Mouse (Mus musculus) neural tube, embryonic 15.5 days (tissue): ENCODE measurements around the gene Cox5b. TPM values are rescaled to one million over a fixed set of nuclear protein-coding genes. Genes with fewer than 3 reads are reported as not detected.

Experiments
- ATAC-seq: fragments of 200-750 bp; cut with Nextera tagmentation; 2 replicates; pipeline ENCODE4 v1.8.0; 2017; ENCODE audit warnings: mild to moderate bottlenecking, moderate TSS enrichment, moderate library complexity; ENCODE audit not compliant: low FRiP score
- H3K27ac ChIP-seq: fragments of 300-500 bp; sonication (generic); replicated peaks from 2 replicates; pipeline ENCODE4 v1.5.1; 2015; ENCODE audit warnings: mild to moderate bottlenecking, inconsistent platforms
- H3K27me3 ChIP-seq: fragments of 300-500 bp; sonication (generic); replicated peaks from 2 replicates; pipeline ENCODE4 v1.6.1; 2015; ENCODE audit warnings: inconsistent platforms
- H3K36me3 ChIP-seq: fragments of 300-500 bp; sonication (generic); 2 replicates; pipeline ENCODE4 v1.6.1; 2015; ENCODE audit warnings: inconsistent platforms
- H3K4me1 ChIP-seq: fragments of 300-500 bp; sonication (generic); 2 replicates; pipeline ENCODE4 v1.6.1; 2015; ENCODE audit warnings: inconsistent platforms
- H3K4me2 ChIP-seq: fragments of 300-500 bp; sonication (generic); 2 replicates; pipeline ENCODE4 v1.6.1; 2015; ENCODE audit warnings: inconsistent platforms, mild to moderate bottlenecking, moderate library complexity
- H3K4me3 ChIP-seq: fragments of 300-500 bp; sonication (generic); replicated peaks from 2 replicates; pipeline ENCODE4 v1.5.1; 2015; ENCODE audit warnings: mild to moderate bottlenecking, inconsistent platforms
- H3K9ac ChIP-seq: fragments of 300-500 bp; sonication (generic); replicated peaks from 2 replicates; pipeline ENCODE4 v1.6.1; 2015; ENCODE audit warnings: mild to moderate bottlenecking, inconsistent platforms
- H3K9me3 ChIP-seq: fragments of 300-500 bp; sonication (generic); replicated peaks from 2 replicates; pipeline ENCODE4 v1.6.1; 2016; ENCODE audit warnings: inconsistent platforms
- WGBS: fragments of 180-500 bp; shearing (Covaris S2); methylation state at CpG from one replicate; pipeline ENCODE4 v1.1.7; 2015; ENCODE audit warnings: mixed read lengths; 5-methylcytosine and 5-hydroxymethylcytosine counted together
- microRNA-seq: library from miRNA; unstranded; fragments of <30 nt; microRNA quantifications from one replicate; pipeline ENCODE4, GENCODE M21; 2017
- polyA plus RNA-seq: library from polyadenylated mRNA; unstranded; fragments of >200 nt; fragmentation: Nextera tagmentation; extraction: Ambion mirVana; gene quantifications from 2 replicates; pipeline ENCODE4 v1.2.1, GENCODE M21; 2015

Cox5b gene
- polyA plus RNA-seq, 1 experiment from 2014 or later = 899 TPM

DNA sequence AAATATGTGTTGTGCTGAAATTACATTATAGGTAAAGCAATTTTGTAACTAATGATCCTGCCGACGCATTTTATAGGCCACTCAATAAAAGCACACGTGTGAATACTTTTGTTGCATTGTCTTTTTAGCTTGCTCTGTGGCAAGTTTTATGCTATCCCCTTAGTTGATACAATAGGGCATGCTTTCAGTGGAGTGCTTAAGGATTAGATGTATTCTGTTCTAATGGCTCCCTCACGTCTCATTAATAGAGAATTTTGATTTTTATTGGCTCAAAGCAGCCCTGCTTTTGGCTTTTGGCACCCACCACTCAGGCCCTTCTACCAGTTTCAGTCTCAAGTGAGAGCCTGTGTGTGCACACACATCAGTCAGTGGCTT is 32.8 kb downstream of the Cox5b start:
- Histone ChIP-seq H3K9ac (no peak overlapping the region), H3K27ac (peak overlapping the region; percentile 23; the same call in 1 of the 2 replicates), H3K4me2 (no peak overlapping the region), H3K36me3 (no peaks in the 10 kb centered on the region), H3K9me3 (no peaks in the 10 kb centered on the region), H3K27me3 (no peaks in the 10 kb centered on the region), H3K4me3 (no peak overlapping the region), H3K4me1 (peaks cover 10% of the 10 kb centered on the region)
- peak; percentile 53; the same call in 1 of the 2 replicates for ATAC-seq
- WGBS = 26% methylated on average over 4 of the region's 4 CpGs

DNA sequence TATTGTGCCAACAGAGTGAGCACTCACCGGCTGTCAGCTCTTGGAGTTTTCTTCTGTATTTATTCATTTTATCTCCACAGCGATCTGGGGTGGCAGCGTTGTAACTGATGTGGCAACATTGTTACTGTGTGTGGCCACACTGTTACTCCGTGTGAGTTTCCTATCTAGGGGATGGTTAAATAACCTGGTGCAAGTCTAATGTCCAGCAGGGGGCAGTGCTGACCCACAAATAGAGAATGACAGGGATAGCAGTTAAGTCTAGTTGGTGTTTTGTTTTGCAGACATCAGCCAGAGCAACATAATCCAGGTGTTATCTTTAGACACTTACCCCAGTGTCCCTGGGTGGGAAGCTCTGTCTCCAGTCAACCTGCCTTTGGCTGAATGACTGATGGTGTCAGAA is 46.1 kb downstream of the Cox5b start:
- WGBS = 12% methylated on average over 4 of the region's 4 CpGs
- Histone ChIP-seq H3K27me3 (no peaks in the 10 kb centered on the region), H3K9ac (no peak overlapping the region), H3K4me1 (no peaks in the 10 kb centered on the region), H3K9me3 (no peaks in the 10 kb centered on the region), H3K36me3 (no peaks in the 10 kb centered on the region), H3K27ac (no peak overlapping the region), H3K4me3 (no peak overlapping the region), H3K4me2 (no peak overlapping the region)
- peak; percentile 68; the same call in 1 of the 2 replicates for ATAC-seq

DNA sequence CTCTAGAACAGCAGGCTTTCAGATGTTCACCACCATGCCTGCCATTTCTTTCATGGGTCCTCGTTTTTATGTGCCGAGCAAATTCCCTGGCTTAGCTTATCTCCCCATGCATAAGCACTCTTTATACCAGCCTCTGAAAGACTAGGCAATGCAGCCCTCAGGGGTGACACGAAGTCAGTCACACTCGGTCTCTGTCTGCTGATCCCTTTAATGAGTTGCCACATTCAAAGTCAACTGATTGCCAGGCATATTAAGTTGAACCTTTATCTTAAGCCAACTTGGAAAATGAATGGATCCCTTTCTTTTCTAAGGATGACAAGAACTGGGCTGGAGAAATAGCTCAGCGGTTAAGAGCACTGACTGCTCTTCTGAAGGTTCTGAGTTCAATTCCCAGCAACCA is 48.0 kb downstream of the Cox5b start:
- no peaks in the 10 kb centered on the region for H3K9me3 ChIP-seq
- no peak overlapping the region for H3K4me3 ChIP-seq
- no peak overlapping the region for H3K4me2 ChIP-seq
- H3K27ac ChIP-seq = no peak overlapping the region
- no peak overlapping the region for H3K9ac ChIP-seq
- ATAC-seq = no peak
- H3K27me3 ChIP-seq = no peaks in the 10 kb centered on the region; the same call in 1 of the 2 replicates
- peaks cover 3% of the 10 kb centered on the region for H3K4me1 ChIP-seq
- 66% methylated on average over 5 of the region's 5 CpGs for WGBS
- no peaks in the 10 kb centered on the region for H3K36me3 ChIP-seq

DNA sequence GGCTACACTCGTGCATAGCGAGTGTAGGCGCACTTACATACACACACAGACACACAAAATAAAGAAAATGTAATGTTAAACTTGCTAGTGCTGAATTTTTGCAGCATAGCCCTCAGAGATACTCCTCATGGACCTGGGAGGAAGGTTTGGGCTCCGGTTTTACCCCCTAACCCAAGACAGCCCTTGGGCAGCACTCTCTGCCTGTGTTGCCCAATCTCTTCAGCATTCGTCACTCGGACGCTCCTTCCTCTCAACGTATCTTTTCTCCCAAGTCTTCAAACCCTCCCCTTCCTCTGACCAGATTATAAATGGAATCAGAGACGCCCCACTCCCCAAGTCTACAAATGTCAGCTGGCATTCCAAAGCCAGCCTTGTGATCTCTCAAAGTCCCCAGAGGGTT is 51.8 kb downstream of the Cox5b start:
- no peaks in the 10 kb centered on the region for H3K9me3 ChIP-seq
- H3K4me2 ChIP-seq = no peak overlapping the region
- no peaks in the 10 kb centered on the region for H3K36me3 ChIP-seq
- 83% methylated on average over 9 of the region's 9 CpGs for WGBS
- no peak overlapping the region for H3K4me3 ChIP-seq
- no peaks in the 10 kb centered on the region; the same call in 1 of the 2 replicates for H3K27me3 ChIP-seq
- H3K27ac ChIP-seq = no peak overlapping the region
- H3K4me1 ChIP-seq = peaks cover 11% of the 10 kb centered on the region
- H3K9ac ChIP-seq = no peak overlapping the region
- no peak for ATAC-seq

Small RNA genes within 50 kb of the gene (microRNA-seq; reads per million reads assigned to microRNA genes)
- not detected for gene Gm24133

Other genes with a start within 250 kb of the Cox5b start
- gene Lman2l, start 246.2 kb upstream of the Cox5b start, polyA plus RNA-seq = 69.4 and 73.6 TPM in 2 replicates
- gene Cnnm4, start 219.8 kb upstream of the Cox5b start, polyA plus RNA-seq = 10.6 and 15.0 TPM in 2 replicates
- gene Cnnm3, start 179.6 kb upstream of the Cox5b start, polyA plus RNA-seq = 3.1 and 4.5 TPM in 2 replicates
- gene Ankrd23, start 154.6 kb upstream of the Cox5b start, polyA plus RNA-seq = 21.6 and 21.8 TPM in 2 replicates
- gene Gm42417, start 152.0 kb upstream of the Cox5b start, polyA plus RNA-seq = 0.36 and 1.2 TPM in 2 replicates
- gene Ankrd39, start 144.0 kb upstream of the Cox5b start, polyA plus RNA-seq = 29.4 and 33.0 TPM in 2 replicates
- gene Sema4c, start 133.1 kb upstream of the Cox5b start, polyA plus RNA-seq = 20.5 and 20.8 TPM in 2 replicates
- gene Fam178b, start 8.3 kb upstream of the Cox5b start, polyA plus RNA-seq = 0.27 and 0.51 TPM in 2 replicates
- 0.32 and 0.74 TPM in 2 replicates for gene 4933424G06Rik, start 18.7 kb downstream of the Cox5b start, polyA plus RNA-seq
- gene Actr1b, start 23.0 kb downstream of the Cox5b start, polyA plus RNA-seq = 122 TPM in 2 replicates
- 1.2 and 5.1 TPM in 2 replicates for gene Zap70, start 70.3 kb downstream of the Cox5b start, polyA plus RNA-seq